Mouse (Mus musculus) cortical plate, adult 2 months (tissue): ENCODE measurements around the gene Usp46. TPM values are rescaled to one million over a fixed set of nuclear protein-coding genes. Genes with fewer than 3 reads are reported as not detected.

Source experiments
- H3K27ac ChIP-seq: fragments of 200-500 bp; 2 replicates; pipeline ENCODE4 v1.5.1; 2012; ENCODE audit warnings: low read length, control low read depth, inconsistent platforms; ENCODE audit not compliant: insufficient read depth
- H3K4me1 ChIP-seq: fragments of 200-500 bp; 2 replicates; pipeline ENCODE4 v1.6.1; 2011; ENCODE audit warnings: low read length; ENCODE audit not compliant: control insufficient read depth, insufficient read depth
- H3K4me3 ChIP-seq: fragments of 200-500 bp; 2 replicates; pipeline ENCODE4 v1.5.1; 2011; ENCODE audit warnings: mild to moderate bottlenecking, low read length, control low read depth; ENCODE audit not compliant: insufficient read depth
- CTCF ChIP-seq: fragments of 200-500 bp; IDR thresholded peaks from 2 replicates; pipeline ENCODE4 v1.5.1; 2011; ENCODE audit warnings: mild to moderate bottlenecking, control low read depth, low read length; ENCODE audit not compliant: insufficient read depth; ENCODE audit errors: extremely low read depth
- POLR2A ChIP-seq: fragments of 200-500 bp; IDR thresholded peaks from 2 replicates; pipeline ENCODE4 v1.6.1; 2011; ENCODE audit warnings: mild to moderate bottlenecking, low read length, control low read depth; ENCODE audit not compliant: insufficient read depth; ENCODE audit errors: extremely low read depth
- polyA plus RNA-seq: library from polyadenylated mRNA; depleted of rRNA; stranded (reverse); fragments of >200 nt; gene quantifications from 2 replicates; pipeline ENCODE4 v1.2.3, GENCODE M21; 2012

Usp46 gene
- polyA plus RNA-seq, 1 experiment: 49.3 TPM

DNA sequence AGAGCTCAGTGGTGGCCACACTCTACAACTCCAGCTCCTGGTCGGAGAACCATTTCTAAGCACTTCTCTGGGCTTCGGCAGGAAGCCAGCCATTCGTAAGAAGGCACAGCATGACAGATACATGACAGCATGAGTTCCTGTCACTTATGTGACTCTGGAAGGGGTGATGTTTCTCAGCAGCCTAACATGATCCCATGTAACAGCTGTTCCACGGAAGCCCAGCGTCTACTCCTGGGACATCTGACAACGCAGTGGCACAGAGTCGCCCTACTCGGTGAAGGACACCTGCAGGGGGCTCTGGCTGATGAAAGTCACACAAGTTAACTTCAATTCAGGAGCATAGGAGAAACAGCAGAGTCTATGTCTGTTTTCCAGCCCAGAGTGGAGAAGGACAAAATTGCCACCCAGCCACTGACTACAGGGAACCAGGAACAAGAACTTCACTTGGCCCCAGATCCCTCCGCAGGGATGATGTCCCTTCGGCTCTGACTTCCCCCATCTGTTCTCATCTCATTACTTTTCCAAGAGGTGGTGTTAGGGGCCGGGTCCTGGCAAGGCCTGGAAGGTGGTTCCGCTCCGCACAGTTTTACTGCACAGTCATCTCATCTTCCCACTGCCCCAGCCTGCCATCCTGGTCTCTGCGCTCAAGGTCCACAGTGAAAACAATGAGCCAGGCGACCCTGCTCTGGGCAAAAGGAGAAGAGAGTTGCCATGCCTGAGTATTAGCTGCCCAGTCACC is 15.9 kb downstream of the Usp46 start:
- H3K4me1 ChIP-seq: peaks cover 14% of the 10 kb centered on the region
- no peak overlapping the region for H3K4me3 ChIP-seq
- no peak for TF ChIP-seq CTCF
- TF ChIP-seq POLR2A: no peak
- no peak overlapping the region for H3K27ac ChIP-seq

DNA sequence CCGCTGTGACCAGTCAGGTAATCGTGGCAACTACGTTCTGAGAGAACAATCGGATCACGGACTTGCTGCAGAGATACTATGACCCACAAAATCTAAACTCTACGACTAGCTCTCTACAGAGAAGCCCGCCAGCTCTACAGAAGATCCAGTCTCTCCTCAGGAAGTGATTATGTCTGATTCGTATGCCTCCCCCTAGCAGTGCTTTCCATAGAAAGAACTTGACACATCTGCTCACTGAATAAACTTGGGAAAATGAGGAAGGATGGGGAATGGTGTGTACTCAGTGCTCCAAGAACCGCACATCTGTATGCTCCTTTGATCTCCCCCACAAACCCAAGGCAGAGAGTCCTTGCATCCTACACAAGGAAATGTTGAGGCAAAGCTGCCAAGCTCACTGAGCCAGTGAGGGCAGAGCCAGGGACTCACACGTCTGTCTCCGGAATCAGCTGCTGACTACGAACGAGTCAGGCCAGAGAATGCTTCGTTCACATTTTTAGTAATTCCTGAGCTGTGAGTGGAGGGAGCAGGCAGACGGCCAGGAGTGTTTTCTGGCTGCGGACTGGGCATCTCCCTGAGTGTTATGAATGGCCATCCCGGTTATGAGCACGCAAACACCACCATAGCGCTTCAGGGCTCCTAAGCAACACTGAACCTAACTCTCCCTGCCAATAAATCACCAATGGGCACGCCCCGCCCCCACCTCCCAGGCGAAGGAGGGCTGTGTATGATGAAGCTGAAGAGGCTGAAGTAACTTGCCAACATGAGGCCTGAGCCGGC is 16.6 kb downstream of the Usp46 start:
- Histone ChIP-seq H3K27ac (no peak overlapping the region), H3K4me3 (no peak overlapping the region), H3K4me1 (peaks cover 15% of the 10 kb centered on the region)
- TF ChIP-seq CTCF (no peak), POLR2A (no peak)

- Histone ChIP-seq H3K27ac (no peak overlapping the region), H3K4me1 (peaks cover 21% of the 10 kb centered on the region), H3K4me3 (no peak overlapping the region)
- TF ChIP-seq CTCF: no peak
- TF ChIP-seq POLR2A: no peak
These were observed 17.3 kb downstream of the Usp46 start for GRCm38 (mm10) chr5:74050903-74051302.

- H3K27ac ChIP-seq: no peak overlapping the region
- no peak for TF ChIP-seq POLR2A
- TF ChIP-seq CTCF: no peak
- no peak overlapping the region for H3K4me3 ChIP-seq
- peaks cover 30% of the 10 kb centered on the region for H3K4me1 ChIP-seq
These were observed 19.3 kb downstream of the Usp46 start for GRCm38 (mm10) chr5:74048846-74049495.

DNA sequence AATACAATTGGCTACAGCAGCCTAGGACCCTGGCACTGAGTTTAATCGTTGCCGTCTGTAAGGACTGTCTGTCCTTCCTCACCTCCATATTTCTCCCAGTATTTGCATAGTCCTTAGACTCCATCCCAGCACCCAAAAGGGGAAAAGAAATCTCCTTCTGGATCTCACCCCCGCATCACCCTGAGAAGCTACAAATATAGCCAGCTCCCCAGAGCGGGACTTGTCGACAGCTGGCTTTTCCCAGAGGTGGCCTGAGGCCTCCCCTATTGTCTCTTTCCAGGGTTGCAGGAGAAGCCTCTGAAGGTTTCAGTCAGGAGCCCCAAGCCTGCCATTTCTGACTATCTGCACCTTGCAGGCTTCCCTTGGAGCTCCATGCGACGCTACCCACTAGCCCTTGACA is 23.6 kb downstream of the Usp46 start:
- H3K27ac ChIP-seq: no peak overlapping the region

DNA sequence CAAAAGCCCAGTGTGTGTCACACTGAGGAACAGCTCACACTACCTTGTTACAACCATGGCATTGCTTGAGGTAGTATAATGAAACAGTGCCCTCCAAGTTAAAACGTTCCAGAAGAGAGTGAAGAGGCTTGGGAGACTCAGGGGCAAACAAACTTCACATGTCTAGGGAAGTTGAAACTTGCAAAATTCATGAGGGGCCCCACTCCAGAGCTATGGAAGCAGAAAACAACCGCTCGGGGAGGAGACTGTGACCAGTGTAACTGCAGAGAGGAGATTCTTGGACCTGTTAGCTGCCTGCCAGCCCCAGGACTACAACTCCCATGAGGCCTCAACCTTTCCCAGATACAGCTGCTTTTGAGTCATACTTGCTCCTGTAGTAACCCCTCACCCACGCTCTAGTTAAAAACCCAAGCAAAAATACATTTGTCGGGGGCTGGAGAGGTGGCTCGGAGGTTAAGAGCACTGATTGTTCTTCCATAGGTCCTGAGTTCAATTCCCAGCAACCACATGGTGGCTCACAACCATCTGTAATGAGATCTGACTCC is 25.4 kb downstream of the Usp46 start:
- H3K27ac ChIP-seq: no peak overlapping the region
- no peak for TF ChIP-seq CTCF
- no peak for TF ChIP-seq POLR2A
- no peak overlapping the region for H3K4me3 ChIP-seq
- peaks cover 31% of the 10 kb centered on the region for H3K4me1 ChIP-seq

More for the DNA sequence above, 23.6 kb downstream of the Usp46 start:
- Histone ChIP-seq H3K4me1 (peaks cover 33% of the 10 kb centered on the region), H3K4me3 (no peak overlapping the region)
- TF ChIP-seq POLR2A (no peak), CTCF (no peak)

DNA sequence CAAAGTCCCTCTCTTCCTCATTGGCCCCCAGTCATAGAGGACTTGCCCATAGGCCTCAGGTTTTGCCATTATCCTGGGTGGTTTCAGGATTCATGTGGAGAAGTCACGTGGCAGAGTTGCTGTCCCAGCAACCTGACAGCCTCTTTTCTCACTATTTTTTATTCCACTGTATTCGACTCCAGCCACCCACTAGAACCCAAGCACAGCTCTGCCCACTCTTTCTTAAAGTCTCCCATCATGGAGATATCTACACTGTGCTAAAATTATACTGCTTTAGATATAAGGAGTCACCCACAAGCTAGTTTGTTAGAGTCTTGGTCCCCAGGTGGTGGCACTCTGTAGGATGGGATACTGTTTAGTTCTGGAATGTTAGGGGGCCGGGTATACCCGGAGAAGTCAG is 27.7 kb downstream of the Usp46 start:
- Histone ChIP-seq H3K27ac (peak overlapping the region; percentile 47; the same call in 1 of the 2 replicates), H3K4me3 (no peak overlapping the region), H3K4me1 (peaks cover 23% of the 10 kb centered on the region)
- TF ChIP-seq CTCF: no peak
- TF ChIP-seq POLR2A: no peak

- TF ChIP-seq CTCF: no peak
- no peak for TF ChIP-seq POLR2A
- Histone ChIP-seq H3K4me3 (no peak overlapping the region), H3K4me1 (peaks cover 9% of the 10 kb centered on the region), H3K27ac (no peak overlapping the region)
These were observed 32.8 kb downstream of the Usp46 start for GRCm38 (mm10) chr5:74035454-74035853.

DNA sequence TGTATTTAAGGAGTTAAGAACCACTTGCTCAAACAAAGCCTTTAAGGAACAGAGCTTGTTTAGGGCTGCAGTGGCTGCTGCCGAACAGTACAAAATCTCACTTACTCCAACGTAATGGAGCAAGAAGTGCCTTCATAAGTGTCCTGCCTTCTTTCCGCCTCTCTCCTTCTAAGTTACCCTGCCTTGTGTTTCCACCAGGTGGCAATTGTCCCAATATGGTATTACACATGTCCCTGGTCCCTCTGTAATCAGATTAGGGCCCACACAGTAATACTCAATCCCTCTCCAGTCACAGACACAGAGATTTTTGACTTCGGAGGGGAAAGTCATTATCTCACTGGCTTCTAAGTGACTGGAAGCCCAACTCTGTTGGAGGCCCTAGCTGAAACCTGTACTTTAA is 34.1 kb downstream of the Usp46 start:
- Histone ChIP-seq H3K4me3 (no peak overlapping the region), H3K4me1 (peaks cover 6% of the 10 kb centered on the region), H3K27ac (no peak overlapping the region; the same call in 1 of the 2 replicates)
- TF ChIP-seq CTCF (no peak), POLR2A (no peak)
